25 mouse cellular contexts compared by ENCODE assay signal in the genomic region with DNA sequence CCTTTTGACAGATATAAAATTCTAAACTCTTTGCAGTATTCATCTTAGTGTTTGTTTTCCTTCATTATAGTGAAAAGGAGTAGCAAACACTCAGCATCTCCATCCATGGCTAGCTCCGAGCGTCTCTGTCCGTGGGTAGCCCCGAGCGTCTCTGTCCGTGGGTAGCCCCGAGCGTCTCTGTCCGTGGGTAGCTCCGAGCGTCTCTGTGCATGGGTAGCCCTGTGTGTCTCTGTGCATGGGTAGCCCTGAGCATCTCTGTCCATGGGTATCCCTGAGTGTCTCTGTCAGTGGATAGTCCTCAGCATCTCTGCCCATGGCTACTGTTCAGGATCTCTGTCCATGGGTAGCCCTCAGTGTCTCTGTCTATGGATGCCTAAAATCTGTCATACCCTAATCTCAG.
DNase-seq lines count a peak whose midpoint lies in the region; ATAC-seq and TF ChIP-seq lines count a peak whose summit lies in the region.
"Had no signal": no experiment of that assay in that cellular context is flagged by ENCODE, and none has a peak within 500 bp of the region (broad histone marks: within the 10 kb centered on the region; RNA-seq: fewer than 3 reads in every experiment).

No protein-coding gene starts in this region.

- no peaks in the 10 kb centered on the region for H3K27me3 ChIP-seq in cerebellum, adult 2 months (ENCODE audit: control insufficient read depth, insufficient read depth, low read length)
- no peaks in the 10 kb centered on the region for H3K27me3 ChIP-seq in hindbrain, embryonic 14.5 days (ENCODE audit: control insufficient read depth, insufficient read depth, low read length)
- H3K27me3 ChIP-seq in hindbrain, embryonic 10.5 days (ENCODE audit: insufficient read depth, poor library complexity, severe bottlenecking), result no peaks in the 10 kb centered on the region
- no peaks in the 10 kb centered on the region for H3K27me3 ChIP-seq in neural tube, embryonic 12.5 days (replicated peaks)
- H3K27me3 ChIP-seq: CH12.LX; limb, embryonic 15.5 days; midbrain, embryonic 12.5 days; stomach, embryonic 15.5 days had no signal

- no peak for TF ChIP-seq CTCF in cerebellum, adult 2 months (IDR thresholded peaks at IDR 0.05; ENCODE audit: borderline replicate concordance, insufficient read depth, low read depth, low read length)

- DNase-seq in cerebellum, adult 2 months, result peak in 1 of 2 experiments; percentile 37
- DNase-seq in cerebellum, adult 11-12 months, result no peak
- peak; percentile 90 for DNase-seq in heart, adult 11 months
- no peak for DNase-seq in heart, adult 18-20 months
- no peak for DNase-seq in hindbrain, embryonic 14.5 days (ENCODE audit: low spot score)
- DNase-seq in hindbrain, embryonic 10.5 days (ENCODE audit: low spot score), result no peak
- DNase-seq in neural tube, embryonic 10.5 days (ENCODE audit: extremely low spot score, low spot score), result no peak
- DNase-seq: adrenal gland, adult 2 months; adrenal gland, postnatal 36 days; kidney, postnatal 4 days; layer of hippocampus, adult 9-11 months; lung, postnatal 4 days; right cerebral cortex, postnatal 25 days had no signal

- no peak overlapping the region for H3K4me2 ChIP-seq in hindbrain, embryonic 14.5 days (replicated peaks)
- H3K4me2 ChIP-seq in neural tube, embryonic 12.5 days (replicated peaks), result no peak overlapping the region
- H3K4me2 ChIP-seq: heart, embryonic 11.5 days; limb, embryonic 15.5 days; midbrain, embryonic 12.5 days; stomach, embryonic 15.5 days had no signal

- H3K4me1 ChIP-seq in cerebellum, adult 2 months (ENCODE audit: control insufficient read depth, insufficient read depth, low read length), result peaks cover 31% of the 10 kb centered on the region
- H3K4me1 ChIP-seq in hindbrain, embryonic 14.5 days (replicated peaks; ENCODE audit: control insufficient read depth, insufficient read depth, low read length), result peaks cover 32% of the 10 kb centered on the region
- peaks cover 5% of the 10 kb centered on the region for H3K4me1 ChIP-seq in hindbrain, embryonic 10.5 days (replicated peaks)
- peaks cover 12% of the 10 kb centered on the region for H3K4me1 ChIP-seq in neural tube, embryonic 12.5 days
- H3K4me1 ChIP-seq: stomach, embryonic 15.5 days had no signal

- H3K4me3 ChIP-seq in cerebellum, adult 2 months (replicated peaks; ENCODE audit: insufficient read depth, low read depth, low read length), result no peak overlapping the region
- H3K4me3 ChIP-seq in hindbrain, embryonic 14.5 days (replicated peaks; ENCODE audit: low read length), result no peak overlapping the region
- no peak overlapping the region for H3K4me3 ChIP-seq in hindbrain, embryonic 10.5 days
- no peak overlapping the region for H3K4me3 ChIP-seq in neural tube, embryonic 12.5 days
- H3K4me3 ChIP-seq: limb, embryonic 10.5 days; limb, embryonic 15.5 days; megakaryocyte, embryonic 14.5 days; midbrain, embryonic 12.5 days; myocyte; stomach, embryonic 15.5 days had no signal

- H3K36me3 ChIP-seq in hindbrain, embryonic 14.5 days (replicated peaks; ENCODE audit: control insufficient read depth, insufficient read depth), result no peaks in the 10 kb centered on the region
- H3K36me3 ChIP-seq in hindbrain, embryonic 10.5 days, result no peaks in the 10 kb centered on the region
- no peaks in the 10 kb centered on the region for H3K36me3 ChIP-seq in neural tube, embryonic 12.5 days
- H3K36me3 ChIP-seq: limb, embryonic 10.5 days; limb, embryonic 15.5 days; midbrain, embryonic 12.5 days; stomach, embryonic 15.5 days had no signal

- no peak for TF ChIP-seq POLR2A in cerebellum, adult 2 months (IDR thresholded peaks at IDR 0.05; ENCODE audit: borderline replicate concordance, insufficient read depth, low read length)

- no peaks in the 10 kb centered on the region for H3K9me3 ChIP-seq in hindbrain, embryonic 14.5 days (ENCODE audit: control insufficient read depth, low read length)
- H3K9me3 ChIP-seq in hindbrain, embryonic 10.5 days, result no peaks in the 10 kb centered on the region
- no peaks in the 10 kb centered on the region for H3K9me3 ChIP-seq in neural tube, embryonic 12.5 days
- H3K9me3 ChIP-seq: limb, embryonic 10.5 days; limb, embryonic 15.5 days; midbrain, embryonic 12.5 days; stomach, embryonic 15.5 days had no signal

- no peak for ATAC-seq in hindbrain, embryonic 14.5 days (ENCODE audit: low FRiP score)
- ATAC-seq in neural tube, embryonic 12.5 days (ENCODE audit: low FRiP score, low read depth), result 0 out of 2 replicates have a peak, but pooled peaks have one; percentile 18
- ATAC-seq: activated CD4-positive, CD25-positive, alpha-beta regulatory T cell, adult 4 months; intestine, embryonic 16.5 days had no signal

- H3K27ac ChIP-seq in cerebellum, adult 2 months (ENCODE audit: insufficient read depth, low read length), result peak overlapping the region; percentile 61; the same call in 1 of the 2 replicates
- peak overlapping the region; percentile 74 for H3K27ac ChIP-seq in hindbrain, embryonic 14.5 days
- H3K27ac ChIP-seq in hindbrain, embryonic 10.5 days, result no peak overlapping the region
- H3K27ac ChIP-seq in neural tube, embryonic 12.5 days, result no peak overlapping the region
- H3K27ac ChIP-seq: kidney, postnatal 0 days; limb, embryonic 10.5 days; limb, embryonic 15.5 days; midbrain, embryonic 12.5 days; stomach, embryonic 15.5 days had no signal

- no peak overlapping the region for H3K9ac ChIP-seq in hindbrain, embryonic 14.5 days
- H3K9ac ChIP-seq in neural tube, embryonic 12.5 days, result no peak overlapping the region
- H3K9ac ChIP-seq: limb, embryonic 15.5 days; midbrain, embryonic 12.5 days; stomach, embryonic 15.5 days had no signal

- 86% methylated on average over 11 of the region's 11 CpGs for WGBS in cerebellum, adult 2 months
- WGBS in hindbrain, embryonic 14.5 days, result 93% methylated on average over 11 of the region's 11 CpGs
- 97% methylated on average over 11 of the region's 11 CpGs for WGBS in hindbrain, embryonic 10.5 days
- 97% methylated on average over 11 of the region's 11 CpGs for WGBS in neural tube, embryonic 12.5 days

Comparison
In these comparisons a context has a peak if more than half of its experiments do, and no peak if none do; other contexts are left out.
1. H3K27ac ChIP-seq: peak in cerebellum, adult 2 months (single experiment) and hindbrain, embryonic 14.5 days (single experiment); none in hindbrain, embryonic 10.5 days (single experiment) and neural tube, embryonic 12.5 days (single experiment).